Mouse (Mus musculus): ENCODE measurements at regions not wholly inside any gene's neighbourhood (a gene's known extent, or its start where the extent isn't known, plus 50 kb on each side); places are given as distances from the start of the nearest gene placed in this dataset.
A peak's percentile ranks its signal among the peaks of the same experiment; 100 is the strongest.

- H3K4me2 ChIP-seq (ENCODE audit: low read depth, low read length, severe bottlenecking) = no peak overlapping the region
- DNase-seq (ENCODE audit: low spot score) (no peak), ATAC-seq (replicated peaks; ENCODE audit: low FRiP score) (peak; percentile 61)
- peaks cover 7% of the 10 kb centered on the region for H3K4me1 ChIP-seq (replicated peaks; ENCODE audit: control insufficient read depth, insufficient read depth, low read length)
- no peaks in the 10 kb centered on the region for H3K27me3 ChIP-seq (ENCODE audit: control insufficient read depth, insufficient read depth, low read length)
- no peak overlapping the region for H3K27ac ChIP-seq (ENCODE audit: low read depth, low read length)
- no peaks in the 10 kb centered on the region for H3K36me3 ChIP-seq (ENCODE audit: control insufficient read depth, insufficient read depth, low read length)
- no peak overlapping the region for H3K9ac ChIP-seq (ENCODE audit: low read length)
- no peaks in the 10 kb centered on the region for H3K9me3 ChIP-seq (ENCODE audit: control insufficient read depth, low read length)
- H3K4me3 ChIP-seq (ENCODE audit: low read depth, low read length) = no peak overlapping the region
- 17% methylated on average over 1 of the region's 1 CpGs for WGBS
These were observed 113.1 kb upstream of the Jag1 start for GRCm38 (mm10) chr2:137229422-137230069.

GRCm38 (mm10) chr2:137227495-137227894 is 111.1 kb upstream of the Jag1 start:
- Histone ChIP-seq H3K27ac (ENCODE audit: low read depth, low read length) (no peak overlapping the region), H3K4me1 (replicated peaks; ENCODE audit: control insufficient read depth, insufficient read depth, low read length) (peaks cover 7% of the 10 kb centered on the region), H3K36me3 (ENCODE audit: control insufficient read depth, insufficient read depth, low read length) (no peaks in the 10 kb centered on the region), H3K9me3 (ENCODE audit: control insufficient read depth, low read length) (no peaks in the 10 kb centered on the region), H3K27me3 (ENCODE audit: control insufficient read depth, insufficient read depth, low read length) (no peaks in the 10 kb centered on the region), H3K4me3 (ENCODE audit: low read depth, low read length) (no peak overlapping the region), H3K9ac (ENCODE audit: low read length) (no peak overlapping the region), H3K4me2 (ENCODE audit: low read depth, low read length, severe bottlenecking) (no peak overlapping the region)
- 88% methylated on average over 4 of the region's 4 CpGs for WGBS
- ATAC-seq (replicated peaks; ENCODE audit: low FRiP score) = no peak
- no peak for DNase-seq (ENCODE audit: low spot score)

- peaks cover 5% of the 10 kb centered on the region for H3K4me1 ChIP-seq (replicated peaks; ENCODE audit: control insufficient read depth, insufficient read depth, low read length)
- no peaks in the 10 kb centered on the region for H3K27me3 ChIP-seq (ENCODE audit: control insufficient read depth, insufficient read depth, low read length)
- WGBS = 89% methylated on average over 10 of the region's 10 CpGs
- no peak overlapping the region for H3K4me2 ChIP-seq (ENCODE audit: low read depth, low read length, severe bottlenecking)
- no peak overlapping the region for H3K27ac ChIP-seq (ENCODE audit: low read depth, low read length)
- H3K36me3 ChIP-seq (ENCODE audit: control insufficient read depth, insufficient read depth, low read length) = no peaks in the 10 kb centered on the region
- H3K9me3 ChIP-seq (ENCODE audit: control insufficient read depth, low read length) = no peaks in the 10 kb centered on the region
- no peak overlapping the region for H3K9ac ChIP-seq (ENCODE audit: low read length)
- no peak for DNase-seq (ENCODE audit: low spot score)
- ATAC-seq (replicated peaks; ENCODE audit: low FRiP score) = no peak
- no peak overlapping the region for H3K4me3 ChIP-seq (ENCODE audit: low read depth, low read length)
These were observed 108.5 kb upstream of the Jag1 start for GRCm38 (mm10) chr2:137224702-137225552.

GRCm38 (mm10) chr2:137215697-137216096 is 99.3 kb upstream of the Jag1 start:
- H3K27me3 ChIP-seq (ENCODE audit: control insufficient read depth, insufficient read depth, low read length) = no peaks in the 10 kb centered on the region
- no peaks in the 10 kb centered on the region for H3K36me3 ChIP-seq (ENCODE audit: control insufficient read depth, insufficient read depth, low read length)
- H3K9ac ChIP-seq (ENCODE audit: low read length) = no peak overlapping the region
- no peaks in the 10 kb centered on the region for H3K4me1 ChIP-seq (replicated peaks; ENCODE audit: control insufficient read depth, insufficient read depth, low read length)
- ATAC-seq (replicated peaks; ENCODE audit: low FRiP score) (no peak), DNase-seq (ENCODE audit: low spot score) (no peak)
- H3K27ac ChIP-seq (ENCODE audit: low read depth, low read length) = no peak overlapping the region
- no peak overlapping the region for H3K4me2 ChIP-seq (ENCODE audit: low read depth, low read length, severe bottlenecking)
- H3K4me3 ChIP-seq (ENCODE audit: low read depth, low read length) = no peak overlapping the region
- WGBS = 72% methylated on average over 7 of the region's 7 CpGs
- no peaks in the 10 kb centered on the region for H3K9me3 ChIP-seq (ENCODE audit: control insufficient read depth, low read length)

GRCm38 (mm10) chr2:137207846-137208245 is 91.4 kb upstream of the Jag1 start:
- Histone ChIP-seq H3K27me3 (ENCODE audit: control insufficient read depth, insufficient read depth, low read length) (no peaks in the 10 kb centered on the region), H3K36me3 (ENCODE audit: control insufficient read depth, insufficient read depth, low read length) (no peaks in the 10 kb centered on the region), H3K27ac (ENCODE audit: low read depth, low read length) (no peak overlapping the region), H3K9ac (ENCODE audit: low read length) (no peak overlapping the region), H3K4me1 (replicated peaks; ENCODE audit: control insufficient read depth, insufficient read depth, low read length) (no peaks in the 10 kb centered on the region), H3K9me3 (ENCODE audit: control insufficient read depth, low read length) (no peaks in the 10 kb centered on the region), H3K4me3 (ENCODE audit: low read depth, low read length) (no peak overlapping the region), H3K4me2 (ENCODE audit: low read depth, low read length, severe bottlenecking) (no peak overlapping the region)
- 90% methylated on average over 2 of the region's 2 CpGs for WGBS
- no peak for DNase-seq (ENCODE audit: low spot score)
- ATAC-seq (replicated peaks; ENCODE audit: low FRiP score) = no peak

- 79% methylated on average over 6 of the region's 6 CpGs for WGBS
- H3K27me3 ChIP-seq (ENCODE audit: control insufficient read depth, insufficient read depth, low read length) = no peaks in the 10 kb centered on the region
These were observed 87.9 kb upstream of the Jag1 start for GRCm38 (mm10) chr2:137204274-137204850.

GRCm38 (mm10) chr2:137200101-137200500 is 83.7 kb upstream of the Jag1 start:
- 93% methylated on average over 4 of the region's 4 CpGs for WGBS
- DNase-seq (ENCODE audit: low spot score) (no peak), ATAC-seq (replicated peaks; ENCODE audit: low FRiP score) (no peak)
- Histone ChIP-seq H3K4me1 (replicated peaks; ENCODE audit: control insufficient read depth, insufficient read depth, low read length) (no peaks in the 10 kb centered on the region), H3K9me3 (ENCODE audit: control insufficient read depth, low read length) (no peaks in the 10 kb centered on the region), H3K27me3 (ENCODE audit: control insufficient read depth, insufficient read depth, low read length) (no peaks in the 10 kb centered on the region), H3K4me2 (ENCODE audit: low read depth, low read length, severe bottlenecking) (no peak overlapping the region), H3K4me3 (ENCODE audit: low read depth, low read length) (no peak overlapping the region), H3K9ac (ENCODE audit: low read length) (no peak overlapping the region), H3K27ac (ENCODE audit: low read depth, low read length) (no peak overlapping the region), H3K36me3 (ENCODE audit: control insufficient read depth, insufficient read depth, low read length) (no peaks in the 10 kb centered on the region)

More at GRCm38 (mm10) chr2:137204274-137204850, 87.9 kb upstream of the Jag1 start:
- no peaks in the 10 kb centered on the region for H3K9me3 ChIP-seq (ENCODE audit: control insufficient read depth, low read length)
- H3K4me3 ChIP-seq (ENCODE audit: low read depth, low read length) = no peak overlapping the region
- H3K27ac ChIP-seq (ENCODE audit: low read depth, low read length) = no peak overlapping the region
- H3K4me1 ChIP-seq (replicated peaks; ENCODE audit: control insufficient read depth, insufficient read depth, low read length) = no peaks in the 10 kb centered on the region
- no peak overlapping the region for H3K9ac ChIP-seq (ENCODE audit: low read length)
- DNase-seq (ENCODE audit: low spot score) = no peak
- ATAC-seq (replicated peaks; ENCODE audit: low FRiP score) = no peak
- H3K36me3 ChIP-seq (ENCODE audit: control insufficient read depth, insufficient read depth, low read length) = no peaks in the 10 kb centered on the region
- no peak overlapping the region for H3K4me2 ChIP-seq (ENCODE audit: low read depth, low read length, severe bottlenecking)

- DNase-seq (ENCODE audit: low spot score) (no peak), ATAC-seq (replicated peaks; ENCODE audit: low FRiP score) (no peak)
- Histone ChIP-seq H3K36me3 (ENCODE audit: control insufficient read depth, insufficient read depth, low read length) (no peaks in the 10 kb centered on the region), H3K9ac (ENCODE audit: low read length) (no peak overlapping the region), H3K4me3 (ENCODE audit: low read depth, low read length) (no peak overlapping the region), H3K4me2 (ENCODE audit: low read depth, low read length, severe bottlenecking) (no peak overlapping the region), H3K4me1 (replicated peaks; ENCODE audit: control insufficient read depth, insufficient read depth, low read length) (no peaks in the 10 kb centered on the region), H3K9me3 (ENCODE audit: control insufficient read depth, low read length) (no peaks in the 10 kb centered on the region), H3K27me3 (ENCODE audit: control insufficient read depth, insufficient read depth, low read length) (no peaks in the 10 kb centered on the region), H3K27ac (ENCODE audit: low read depth, low read length) (no peak overlapping the region)
- 91% methylated on average over 7 of the region's 7 CpGs for WGBS
These were observed 75.7 kb upstream of the Jag1 start for GRCm38 (mm10) chr2:137192183-137192582.
